Mouse (Mus musculus) kidney, postnatal 14 days (tissue): ENCODE results near the gene Gk.

ENCODE experiments used
- DNase-seq: peaks from one replicate; pipeline ENCODE4 v3.0.0; 2022; ENCODE audit warnings: mixed read lengths

Gk gene

GRCm38 (mm10) chrX:85776544-85777087, at the start of gene Gk:
Gene Gk (minus strand): TSS chrX:85776819.
- DNase-seq, result peak; percentile 98

GRCm38 (mm10) chrX:85804706-85805376, 28.2 kb upstream of the Gk start:
- no peak for DNase-seq

- DNase-seq, result no peak
Measured at GRCm38 (mm10) chrX:85803006-85803405, 26.4 kb upstream of the Gk start.

DNA sequence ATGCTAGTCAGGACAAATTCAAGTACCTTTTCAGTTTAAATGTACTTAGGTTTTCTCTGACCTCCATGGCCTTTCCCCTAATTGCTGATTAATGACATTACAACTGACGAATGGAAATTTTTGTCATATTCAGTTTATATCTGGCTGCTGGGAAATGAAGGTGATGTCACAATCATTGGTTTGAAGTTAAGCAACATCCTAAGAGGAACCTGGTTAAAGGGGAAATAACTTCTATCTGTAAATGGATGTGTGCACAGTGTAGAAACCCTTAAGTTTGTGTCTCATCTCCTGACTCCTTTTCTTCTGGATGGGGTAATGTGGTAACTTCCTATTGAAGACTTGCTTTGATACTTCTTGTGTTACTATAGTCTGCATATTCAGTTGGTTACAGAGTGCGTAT, 20.8 kb upstream of the Gk start:
- no peak for DNase-seq

DNA sequence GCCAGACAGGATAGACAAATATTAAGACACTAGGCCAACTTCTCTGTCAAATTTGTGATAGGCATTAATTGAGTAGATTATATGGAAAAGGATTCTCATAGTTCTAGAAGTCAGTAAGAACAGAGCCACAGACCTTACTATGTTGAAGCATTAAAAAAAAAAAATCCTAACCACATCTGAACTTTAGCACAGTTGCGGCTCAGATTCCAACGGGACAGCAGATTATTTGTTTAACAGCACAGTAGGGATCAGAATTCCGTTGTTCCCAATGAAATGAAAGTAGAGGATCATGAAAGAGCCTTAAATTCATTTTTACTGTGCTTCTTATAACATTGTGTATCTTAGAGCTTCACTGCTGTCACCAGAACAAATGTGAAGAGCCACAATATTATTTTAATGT, 1.7 kb upstream of the Gk start:
- no peak for DNase-seq

DNA sequence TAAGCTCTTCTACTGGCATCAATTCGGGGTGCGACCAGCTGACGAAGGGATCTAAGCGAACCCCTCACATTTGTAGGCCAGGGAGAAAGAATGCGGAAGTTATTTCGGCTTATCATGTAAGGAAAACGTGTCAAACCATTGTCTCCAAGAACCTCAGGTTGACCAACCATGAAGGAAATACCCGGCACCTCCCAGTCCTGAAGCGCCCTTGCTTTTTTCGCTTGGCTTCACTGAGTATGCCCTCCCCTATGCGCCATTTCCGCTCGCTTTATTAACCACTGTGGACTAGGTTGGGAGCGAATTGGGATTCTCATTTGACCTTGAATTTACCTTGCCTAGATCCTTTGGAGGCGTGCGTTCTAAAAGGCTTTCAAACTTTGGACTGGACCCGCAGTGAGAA, 522 bp upstream of the Gk start:
- DNase-seq, result peak; percentile 74

GRCm38 (mm10) chrX:85775879-85776543, 608 bp downstream of the Gk start:
- DNase-seq, result no peak

- no peak for DNase-seq
Measured at GRCm38 (mm10) chrX:85771303-85771702, 5.3 kb downstream of the Gk start.

DNA sequence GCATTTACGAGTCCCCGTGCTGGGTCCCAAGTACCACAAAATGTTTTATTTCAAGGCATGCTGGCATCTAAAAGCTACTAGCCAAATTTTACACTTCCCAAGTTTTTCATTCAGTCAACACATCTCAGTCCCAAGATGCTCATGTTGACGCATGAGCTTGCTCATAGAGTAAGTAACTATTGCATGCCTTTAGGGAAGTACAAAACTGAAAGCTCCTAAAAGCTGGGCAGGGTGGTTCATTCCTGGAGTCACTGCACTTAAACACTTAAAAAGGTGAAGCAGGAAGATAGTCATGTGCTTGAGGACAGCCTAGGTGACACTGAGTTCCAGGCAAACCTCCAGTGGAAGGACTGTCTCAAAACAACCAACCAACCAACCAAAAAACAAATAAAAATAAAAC, 5.9 kb downstream of the Gk start:
- no peak for DNase-seq

DNA sequence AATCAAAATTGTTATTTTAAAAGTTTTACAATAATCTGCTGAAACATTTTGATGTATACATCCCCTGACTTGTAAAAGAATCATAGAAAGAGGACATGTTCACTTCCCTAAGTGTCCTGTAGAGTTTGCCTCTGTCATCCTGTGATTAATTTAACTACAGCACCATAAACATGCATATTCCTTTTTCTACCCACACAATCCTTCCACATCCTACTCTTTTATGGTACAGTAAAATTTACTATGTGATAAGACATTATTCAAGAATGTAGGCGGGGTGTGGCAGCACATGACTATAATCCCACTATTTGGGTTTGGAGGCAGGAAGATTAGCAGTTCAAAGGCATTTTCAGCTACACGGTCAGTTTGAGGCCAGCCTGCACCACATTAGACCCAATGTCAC, 8.0 kb downstream of the Gk start:
- DNase-seq, result no peak

DNA sequence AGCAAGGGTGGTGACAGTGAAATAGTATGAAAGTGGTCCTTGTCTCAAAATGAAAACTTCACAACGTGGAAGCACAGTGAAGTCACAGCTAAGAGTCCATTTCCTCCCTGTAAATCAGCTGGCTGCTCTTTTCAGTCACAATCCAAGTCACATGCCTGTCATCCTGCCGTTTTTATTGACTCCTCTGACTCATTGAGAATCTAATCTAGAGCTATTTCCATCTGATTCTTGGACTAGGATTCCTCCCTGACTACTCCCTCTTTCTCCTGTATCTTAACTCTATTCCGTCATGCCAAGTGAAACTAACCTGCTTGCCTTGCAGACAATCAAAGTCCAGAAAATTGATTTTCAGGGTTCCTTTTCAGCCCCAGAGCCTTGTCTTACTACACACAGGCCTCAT, 20.6 kb downstream of the Gk start:
- no peak for DNase-seq

DNA sequence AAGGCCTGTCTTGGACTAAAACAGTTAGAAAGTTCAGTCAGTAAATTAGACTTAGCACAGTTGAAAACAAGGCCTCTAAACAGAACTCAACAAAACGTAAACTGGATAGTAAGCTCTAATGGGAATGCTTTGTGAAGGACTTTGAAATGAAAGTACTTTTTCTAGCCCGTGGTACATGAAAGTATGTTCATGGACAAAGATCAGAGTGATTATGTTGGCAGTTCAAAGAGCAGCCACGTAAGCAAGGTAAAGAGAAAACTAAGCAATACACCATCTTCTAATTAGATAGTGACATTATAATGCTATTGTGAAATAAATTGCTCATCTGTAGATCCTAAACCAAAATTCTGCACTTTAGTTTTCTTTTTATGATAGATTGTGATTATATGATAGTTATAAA, 32.8 kb downstream of the Gk start:
- DNase-seq, result no peak

GRCm38 (mm10) chrX:85733228-85733627, 43.4 kb downstream of the Gk start:
- DNase-seq, result no peak

GRCm38 (mm10) chrX:85731133-85731938, 45.3 kb downstream of the Gk start:
- DNase-seq, result no peak

DNA sequence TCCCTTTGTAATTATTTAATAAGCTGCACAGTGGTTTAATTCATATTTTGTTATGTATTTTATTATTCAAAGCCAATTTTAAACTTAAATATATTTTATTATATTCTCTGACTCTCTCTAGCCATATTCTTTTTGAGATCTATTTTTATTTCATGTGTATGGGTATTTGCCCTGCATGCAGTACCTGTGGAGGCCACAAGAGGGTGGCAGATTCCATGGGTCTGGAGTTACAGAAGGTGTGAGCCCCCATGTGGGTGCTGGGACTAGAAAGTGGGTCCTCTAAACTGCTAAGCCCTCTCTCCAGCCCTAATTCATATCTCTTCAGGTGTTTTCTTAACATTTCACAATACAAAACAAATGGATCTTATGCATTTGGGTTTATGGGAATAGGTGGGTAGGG, 55.4 kb downstream of the Gk start:
- DNase-seq, result no peak

DNA sequence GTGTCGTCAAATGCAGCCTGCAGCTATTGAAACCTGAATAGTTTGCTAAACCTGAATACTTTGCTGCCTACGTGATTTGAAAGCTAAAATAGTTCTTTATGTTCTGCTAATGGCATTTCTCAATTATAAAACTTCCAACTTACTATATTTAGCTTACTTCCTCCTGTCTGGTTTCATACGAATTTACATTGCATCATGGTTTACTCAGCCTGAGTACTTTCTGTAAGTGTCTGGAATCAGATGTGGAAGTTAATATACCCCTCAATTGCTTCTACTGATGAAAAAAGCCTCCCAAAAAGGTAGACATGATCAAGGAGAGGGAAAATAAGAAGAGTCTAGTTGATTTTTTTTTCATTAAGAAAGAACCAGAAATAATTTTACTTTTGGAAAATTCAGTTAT, 66.2 kb downstream of the Gk start:
- no peak for DNase-seq

DNA sequence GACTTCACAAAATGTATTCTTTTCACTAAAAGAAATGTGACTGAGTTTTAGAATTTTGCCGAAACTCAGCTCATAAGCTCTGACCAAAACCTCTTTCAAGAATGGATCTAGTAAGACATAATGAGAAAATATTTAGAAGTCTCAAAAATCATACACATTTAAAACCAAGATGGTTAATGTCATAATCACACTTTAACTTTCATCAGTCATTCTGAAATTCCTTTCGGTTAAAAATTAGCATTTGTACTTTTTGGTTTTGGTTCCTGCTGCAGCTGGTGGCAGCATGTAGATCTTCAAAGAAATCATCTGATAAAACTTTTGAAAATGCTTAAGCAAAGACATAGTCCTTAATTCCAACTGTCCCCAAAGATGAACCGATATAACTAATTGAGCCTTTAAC, 70.9 kb downstream of the Gk start:
- no peak for DNase-seq

DNA sequence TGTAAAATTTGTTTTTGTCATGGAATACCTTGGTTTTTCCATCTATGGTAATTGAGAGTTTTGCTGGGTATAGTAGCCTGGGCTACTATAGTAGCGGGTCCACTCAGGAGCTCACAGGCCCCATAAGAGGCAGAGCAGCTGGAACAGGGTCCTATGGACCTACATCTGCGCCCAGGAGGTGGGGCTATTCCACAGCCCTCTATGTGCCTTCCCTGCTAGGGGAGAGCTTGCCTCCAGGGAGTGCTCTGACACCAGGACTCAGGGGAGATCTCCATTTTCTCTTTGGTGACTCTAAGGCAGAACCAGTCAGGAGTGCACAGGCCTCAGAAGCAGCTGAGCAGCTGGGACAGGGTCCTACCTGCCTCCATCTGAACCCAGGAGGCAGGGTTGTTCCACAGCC, 92.9 kb downstream of the Gk start:
- DNase-seq, result no peak

DNA sequence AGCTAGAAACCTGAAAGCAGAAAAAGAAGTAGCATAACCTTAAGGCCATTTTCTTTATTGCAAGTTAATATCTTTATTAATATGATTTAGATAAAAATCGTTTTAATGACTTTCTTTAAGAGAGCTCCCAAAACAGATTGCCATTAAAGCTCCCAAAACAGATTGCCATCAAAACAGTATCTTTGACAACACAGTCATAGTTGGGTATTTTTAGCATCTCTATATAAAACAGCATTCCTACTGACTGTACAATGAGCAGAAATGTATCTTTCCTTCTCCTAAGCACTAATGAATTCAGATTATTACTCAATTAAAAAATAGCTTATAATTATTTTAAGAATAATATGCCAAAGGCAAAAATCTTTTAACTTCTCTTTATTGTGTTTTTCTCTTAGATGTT, 94.5 kb downstream of the Gk start:
- DNase-seq, result no peak

DNA sequence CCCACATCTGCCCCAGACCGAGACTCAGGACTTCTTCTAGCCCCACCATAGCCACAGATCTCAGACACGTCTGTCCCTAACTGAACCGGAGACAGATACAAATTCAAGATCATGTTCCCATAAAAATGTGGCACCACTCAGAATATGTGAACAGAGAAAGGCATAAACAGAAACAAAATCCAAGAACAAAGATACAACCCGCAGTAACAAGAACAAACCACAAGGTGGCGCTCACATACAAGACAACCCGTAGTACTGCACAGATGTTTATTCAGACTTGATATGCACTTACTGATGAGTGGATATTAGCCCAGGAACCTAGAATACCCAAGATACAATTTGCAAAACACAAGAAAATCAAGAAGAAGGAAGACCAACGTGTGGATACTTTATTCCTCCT, 99.8 kb downstream of the Gk start:
- DNase-seq, result peak; percentile 43
